Mouse (Mus musculus) embryo, embryonic 11 days (tissue): Measurements from ENCODE around the gene Fkbp6.
A peak's percentile ranks its signal among the peaks of the same experiment; 100 is the strongest.

ENCODE experiments used
- DNase-seq: peaks from one replicate; pipeline ENCODE4 v3.0.0-alpha.2; 2015

Fkbp6 gene

GRCm38 (mm10) chr5:135271563-135272165 lies 78.2 kb downstream of the Fkbp6 start:
- no peak for DNase-seq

GRCm38 (mm10) chr5:135270361-135270760 lies 79.5 kb downstream of the Fkbp6 start:
- DNase-seq, result no peak

GRCm38 (mm10) chr5:135269451-135269850 lies 80.4 kb downstream of the Fkbp6 start:
- DNase-seq, result no peak

GRCm38 (mm10) chr5:135264548-135264947 lies 85.3 kb downstream of the Fkbp6 start:
- peak; percentile 57 for DNase-seq

GRCm38 (mm10) chr5:135263866-135264503 lies 85.9 kb downstream of the Fkbp6 start:
- DNase-seq, result peak; percentile 74

- peak; percentile 70 for DNase-seq
Observed at GRCm38 (mm10) chr5:135258280-135259150, 91.3 kb downstream of the Fkbp6 start.

- DNase-seq, result no peak
Observed at GRCm38 (mm10) chr5:135257559-135257958, 92.3 kb downstream of the Fkbp6 start.

- no peak for DNase-seq
Observed at GRCm38 (mm10) chr5:135256166-135256565, 93.7 kb downstream of the Fkbp6 start.

- peak; percentile 90 for DNase-seq
Observed at GRCm38 (mm10) chr5:135253741-135254401, 96.0 kb downstream of the Fkbp6 start.

- peak; percentile 96 for DNase-seq
Observed at GRCm38 (mm10) chr5:135251079-135251454, 98.8 kb downstream of the Fkbp6 start, which contains the start of gene Fzd9. Gene Fzd9 (minus strand): TSS chr5:135251230.

- DNase-seq, result no peak
Observed at GRCm38 (mm10) chr5:135250186-135251078, 99.4 kb downstream of the Fkbp6 start.

GRCm38 (mm10) chr5:135248956-135249676 lies 100.7 kb downstream of the Fkbp6 start:
- DNase-seq, result no peak

- no peak for DNase-seq
Observed at GRCm38 (mm10) chr5:135247337-135247736, 102.5 kb downstream of the Fkbp6 start.

GRCm38 (mm10) chr5:135246531-135246930 lies 103.3 kb downstream of the Fkbp6 start:
- DNase-seq, result no peak

GRCm38 (mm10) chr5:135243166-135243565 lies 106.7 kb downstream of the Fkbp6 start:
- no peak for DNase-seq

- no peak for DNase-seq
Observed at GRCm38 (mm10) chr5:135242608-135243007, 107.2 kb downstream of the Fkbp6 start.

GRCm38 (mm10) chr5:135242136-135242535 lies 107.7 kb downstream of the Fkbp6 start:
- no peak for DNase-seq
